In genomic region chr15:11379431-11380086, GRCm38 (mm10) we compare ENCODE assay signal across 12 mouse cellular contexts. TPM values are rescaled to one million over a fixed set of nuclear protein-coding genes. Genes with fewer than 3 reads are reported as not detected.
DNase-seq lines count a peak whose midpoint lies in the region; ATAC-seq and TF ChIP-seq lines count a peak whose summit lies in the region.
"Had no signal": no experiment of that assay in that cellular context is flagged by ENCODE, and none has a peak within 500 bp of the region (broad histone marks: within the 10 kb centered on the region; RNA-seq: fewer than 3 reads in every experiment).

No protein-coding gene starts in this region.

- H3K27me3 ChIP-seq in hindbrain, embryonic 11.5 days (ENCODE audit: control insufficient read depth, insufficient read depth, low read length), result no peaks in the 10 kb centered on the region
- no peaks in the 10 kb centered on the region for H3K27me3 ChIP-seq in hindbrain, embryonic 10.5 days (ENCODE audit: insufficient read depth, poor library complexity, severe bottlenecking)
- no peaks in the 10 kb centered on the region for H3K27me3 ChIP-seq in lung, embryonic 14.5 days (ENCODE audit: insufficient read depth, low read length)
- no peaks in the 10 kb centered on the region for H3K27me3 ChIP-seq in lung, postnatal 0 days (replicated peaks; ENCODE audit: insufficient read depth, low read length)
- no peaks in the 10 kb centered on the region for H3K27me3 ChIP-seq in hindbrain, embryonic 13.5 days
- H3K27me3 ChIP-seq in neural tube, embryonic 12.5 days (replicated peaks), result no peaks in the 10 kb centered on the region
- H3K27me3 ChIP-seq: heart, embryonic 15.5 days; lung, embryonic 15.5 days had no signal

- 85% methylated on average over 8 of the region's 8 CpGs for WGBS in hindbrain, embryonic 11.5 days
- 87% methylated on average over 8 of the region's 8 CpGs for WGBS in hindbrain, embryonic 10.5 days
- WGBS in lung, embryonic 14.5 days, result 78% methylated on average over 8 of the region's 8 CpGs
- 84% methylated on average over 8 of the region's 8 CpGs for WGBS in lung, postnatal 0 days
- WGBS in hindbrain, embryonic 13.5 days, result 80% methylated on average over 8 of the region's 8 CpGs
- 89% methylated on average over 8 of the region's 8 CpGs for WGBS in neural tube, embryonic 12.5 days

- H3K27ac ChIP-seq in hindbrain, embryonic 11.5 days (ENCODE audit: low read depth, low read length), result no peak overlapping the region
- no peak overlapping the region for H3K27ac ChIP-seq in hindbrain, embryonic 10.5 days
- no peak overlapping the region for H3K27ac ChIP-seq in lung, embryonic 14.5 days (ENCODE audit: low read depth)
- no peak overlapping the region for H3K27ac ChIP-seq in lung, postnatal 0 days (ENCODE audit: low read length)
- no peak overlapping the region for H3K27ac ChIP-seq in hindbrain, embryonic 13.5 days
- H3K27ac ChIP-seq in neural tube, embryonic 12.5 days, result no peak overlapping the region
- H3K27ac ChIP-seq: heart, embryonic 15.5 days; lung, embryonic 15.5 days had no signal

- H3K9ac ChIP-seq in hindbrain, embryonic 11.5 days (ENCODE audit: low read depth, low read length), result no peak overlapping the region
- no peak overlapping the region for H3K9ac ChIP-seq in lung, embryonic 14.5 days
- H3K9ac ChIP-seq in lung, postnatal 0 days (replicated peaks; ENCODE audit: low read depth), result no peak overlapping the region
- H3K9ac ChIP-seq in hindbrain, embryonic 13.5 days, result no peak overlapping the region
- H3K9ac ChIP-seq in neural tube, embryonic 12.5 days, result no peak overlapping the region
- H3K9ac ChIP-seq: heart, embryonic 15.5 days; lung, embryonic 15.5 days had no signal

- 0 out of 2 replicates have a peak, but pooled peaks have one; percentile 17 for ATAC-seq in hindbrain, embryonic 11.5 days (ENCODE audit: low FRiP score)
- ATAC-seq in lung, embryonic 14.5 days (ENCODE audit: insufficient read depth), result peak; percentile 35; the same call in 1 of the 2 replicates
- ATAC-seq in lung, postnatal 0 days, result no peak
- peak; percentile 18; the same call in 1 of the 2 replicates for ATAC-seq in hindbrain, embryonic 13.5 days (ENCODE audit: low FRiP score)
- 0 out of 2 replicates have a peak, but pooled peaks have one; percentile 45 for ATAC-seq in neural tube, embryonic 12.5 days (ENCODE audit: low FRiP score, low read depth)

- no peak for TF ChIP-seq EP300 in lung, postnatal 0 days (IDR thresholded peaks at IDR 0.05)

- no peak for TF ChIP-seq CTCF in lung, embryonic 14.5 days (IDR thresholded peaks at IDR 0.05; ENCODE audit: low read depth)
- no peak for TF ChIP-seq CTCF in lung, postnatal 0 days (IDR thresholded peaks at IDR 0.05)

- H3K36me3 ChIP-seq in hindbrain, embryonic 11.5 days (ENCODE audit: control insufficient read depth, insufficient read depth, low read length), result peaks cover 6% of the 10 kb centered on the region; the same call in 1 of the 2 replicates
- H3K36me3 ChIP-seq in hindbrain, embryonic 10.5 days, result peaks cover 25% of the 10 kb centered on the region
- H3K36me3 ChIP-seq in lung, embryonic 14.5 days (ENCODE audit: insufficient read depth), result peaks cover 24% of the 10 kb centered on the region
- peaks cover 2% of the 10 kb centered on the region; the same call in 1 of the 2 replicates for H3K36me3 ChIP-seq in lung, postnatal 0 days (ENCODE audit: insufficient read depth, low read length)
- peaks cover 23% of the 10 kb centered on the region for H3K36me3 ChIP-seq in hindbrain, embryonic 13.5 days
- peaks cover 20% of the 10 kb centered on the region for H3K36me3 ChIP-seq in neural tube, embryonic 12.5 days

- H3K9me3 ChIP-seq in hindbrain, embryonic 11.5 days (ENCODE audit: control insufficient read depth, low read length), result no peaks in the 10 kb centered on the region
- H3K9me3 ChIP-seq in hindbrain, embryonic 10.5 days, result no peaks in the 10 kb centered on the region
- no peaks in the 10 kb centered on the region for H3K9me3 ChIP-seq in lung, embryonic 14.5 days (ENCODE audit: low read depth, low read length)
- no peaks in the 10 kb centered on the region for H3K9me3 ChIP-seq in lung, postnatal 0 days (ENCODE audit: low read length)
- H3K9me3 ChIP-seq in hindbrain, embryonic 13.5 days, result no peaks in the 10 kb centered on the region
- no peaks in the 10 kb centered on the region for H3K9me3 ChIP-seq in neural tube, embryonic 12.5 days
- H3K9me3 ChIP-seq: heart, embryonic 15.5 days; lung, embryonic 15.5 days had no signal

- DNase-seq in hindbrain, embryonic 11.5 days (ENCODE audit: low spot score), result no peak
- DNase-seq in hindbrain, embryonic 10.5 days (ENCODE audit: low spot score), result no peak
- no peak for DNase-seq in lung, embryonic 14.5 days
- no peak for DNase-seq in lung, postnatal 0 days (ENCODE audit: low spot score)
- DNase-seq in ovary, adult 18-20 months (ENCODE audit: low spot score), result no peak
- no peak for DNase-seq in cerebellum, postnatal 10 days
- DNase-seq: adrenal gland, adult 8-10 months had no signal

- no peak overlapping the region for H3K4me2 ChIP-seq in hindbrain, embryonic 11.5 days (replicated peaks; ENCODE audit: low read depth, low read length)
- H3K4me2 ChIP-seq in lung, embryonic 14.5 days, result no peak overlapping the region
- H3K4me2 ChIP-seq in lung, postnatal 0 days (replicated peaks; ENCODE audit: low read depth, low read length), result no peak overlapping the region
- H3K4me2 ChIP-seq in hindbrain, embryonic 13.5 days, result no peak overlapping the region
- H3K4me2 ChIP-seq in neural tube, embryonic 12.5 days (replicated peaks), result no peak overlapping the region
- H3K4me2 ChIP-seq: heart, embryonic 15.5 days; lung, embryonic 15.5 days had no signal

- H3K4me3 ChIP-seq in hindbrain, embryonic 11.5 days (ENCODE audit: low read depth, low read length), result no peak overlapping the region
- no peak overlapping the region for H3K4me3 ChIP-seq in hindbrain, embryonic 10.5 days
- no peak overlapping the region for H3K4me3 ChIP-seq in lung, embryonic 14.5 days (ENCODE audit: low read depth, low read length)
- no peak overlapping the region for H3K4me3 ChIP-seq in lung, postnatal 0 days (ENCODE audit: low read depth, low read length)
- H3K4me3 ChIP-seq in hindbrain, embryonic 13.5 days, result no peak overlapping the region
- H3K4me3 ChIP-seq in neural tube, embryonic 12.5 days, result no peak overlapping the region
- H3K4me3 ChIP-seq: heart, embryonic 15.5 days; lung, embryonic 15.5 days; myocyte had no signal

- no peaks in the 10 kb centered on the region for H3K4me1 ChIP-seq in hindbrain, embryonic 11.5 days (replicated peaks; ENCODE audit: control insufficient read depth, insufficient read depth, low read length)
- H3K4me1 ChIP-seq in hindbrain, embryonic 10.5 days (replicated peaks), result no peaks in the 10 kb centered on the region
- no peaks in the 10 kb centered on the region for H3K4me1 ChIP-seq in lung, embryonic 14.5 days (ENCODE audit: insufficient read depth)
- no peaks in the 10 kb centered on the region for H3K4me1 ChIP-seq in lung, postnatal 0 days (ENCODE audit: insufficient read depth, low read depth, low read length)
- H3K4me1 ChIP-seq in hindbrain, embryonic 13.5 days (replicated peaks), result no peaks in the 10 kb centered on the region
- no peaks in the 10 kb centered on the region for H3K4me1 ChIP-seq in neural tube, embryonic 12.5 days
- H3K4me1 ChIP-seq: heart, embryonic 15.5 days; lung, embryonic 15.5 days had no signal

RNA-seq across cellular contexts. Expression of gene Tars, which starts 19.9 kb away (rescaled TPM):
- 84.6 and 94.7 TPM in 2 replicates for polyA plus RNA-seq in hindbrain, embryonic 11.5 days (2014; fragmentation: Nextera tagmentation; extraction: Ambion mirVana)
- polyA plus RNA-seq in hindbrain, embryonic 10.5 days (2016; fragmentation: Nextera tagmentation; extraction: Ambion mirVana), result 64.8 and 81.4 TPM in 2 replicates
- polyA plus RNA-seq in lung, embryonic 14.5 days (2014; fragmentation: Nextera tagmentation; extraction: Ambion mirVana), result 70.3 and 78.4 TPM in 2 replicates
- 23.0 and 25.1 TPM in 2 replicates for polyA plus RNA-seq in lung, postnatal 0 days (2015; fragmentation: Nextera tagmentation; extraction: Ambion mirVana)
- polyA plus RNA-seq in hindbrain, embryonic 13.5 days (2015; fragmentation: Nextera tagmentation; extraction: Ambion mirVana), result 53.1 and 57.4 TPM in 2 replicates
- polyA plus RNA-seq in neural tube, embryonic 12.5 days (2016; fragmentation: Nextera tagmentation; extraction: Ambion mirVana), result 66.2 and 81.3 TPM in 2 replicates
